Mouse (Mus musculus) erythroblast, embryonic 14.5 days (primary cell): ENCODE data around the gene Ube2t. TPM values are rescaled to one million over a fixed set of nuclear protein-coding genes. Genes with fewer than 3 reads are reported as not detected.

ENCODE experiments used
- H3K27me3 ChIP-seq: 2 replicates; pipeline ENCODE4 v1.6.1; 2012; ENCODE audit warnings: inconsistent platforms; ENCODE audit not compliant: control insufficient read depth
- H3K36me3 ChIP-seq: 2 replicates; pipeline ENCODE4 v1.6.1; 2012; ENCODE audit warnings: mild to moderate bottlenecking, inconsistent platforms; ENCODE audit not compliant: control insufficient read depth
- H3K4me1 ChIP-seq: 2 replicates; pipeline ENCODE4 v1.6.1; 2012; ENCODE audit warnings: inconsistent platforms; ENCODE audit not compliant: control insufficient read depth
- H3K4me3 ChIP-seq: replicated peaks from 2 replicates; pipeline ENCODE3; 2012; ENCODE audit warnings: moderate library complexity, mild to moderate bottlenecking, inconsistent platforms
- H3K9me3 ChIP-seq: 2 replicates; pipeline ENCODE4 v1.6.1; 2012; ENCODE audit warnings: low read length, inconsistent platforms, mixed read lengths; ENCODE audit not compliant: control insufficient read depth
- GATA1 ChIP-seq: IDR thresholded peaks from 2 replicates; pipeline ENCODE4 v1.6.1; 2012; ENCODE audit warnings: low read length, inconsistent platforms, mixed read lengths
- TAL1 ChIP-seq: IDR thresholded peaks from 3 replicates; pipeline ENCODE4 v1.6.1; 2012; ENCODE audit warnings: low read length, inconsistent platforms, mixed read lengths
- polyA plus RNA-seq: library from polyadenylated mRNA; stranded (reverse); fragments of >175 nt; gene quantifications from 2 replicates; pipeline ENCODE4 v1.2.3, GENCODE M21; 2012

Ube2t gene
- polyA plus RNA-seq, 1 experiment = 1.8 TPM

DNA sequence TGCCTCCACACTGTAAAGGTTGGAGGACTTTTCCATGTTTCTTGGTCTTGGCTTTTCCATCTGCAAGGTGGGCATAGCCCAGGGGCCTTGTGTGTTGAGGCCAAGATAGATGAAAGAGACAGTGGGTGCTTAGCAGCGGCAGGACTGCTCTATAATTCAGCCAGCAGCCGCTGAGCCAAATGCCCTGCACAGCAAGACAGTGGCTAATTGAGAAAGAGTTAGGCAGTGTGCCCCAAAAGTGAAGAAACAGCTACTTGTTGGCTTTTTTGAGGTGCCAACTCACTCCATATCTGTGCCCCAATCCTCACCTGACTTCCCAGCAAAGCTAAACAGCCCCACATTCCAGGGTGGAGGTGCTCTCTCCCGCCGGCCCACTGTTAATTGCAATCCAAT, 57.4 kb downstream of the Ube2t start:
- peaks cover 5% of the 10 kb centered on the region for H3K9me3 ChIP-seq
- TF ChIP-seq GATA1 = no peak
- no peak for TF ChIP-seq TAL1
- H3K36me3 ChIP-seq = no peaks in the 10 kb centered on the region
- H3K4me3 ChIP-seq = no peak overlapping the region
- H3K4me1 ChIP-seq = no peaks in the 10 kb centered on the region
- peaks cover 4% of the 10 kb centered on the region for H3K27me3 ChIP-seq

DNA sequence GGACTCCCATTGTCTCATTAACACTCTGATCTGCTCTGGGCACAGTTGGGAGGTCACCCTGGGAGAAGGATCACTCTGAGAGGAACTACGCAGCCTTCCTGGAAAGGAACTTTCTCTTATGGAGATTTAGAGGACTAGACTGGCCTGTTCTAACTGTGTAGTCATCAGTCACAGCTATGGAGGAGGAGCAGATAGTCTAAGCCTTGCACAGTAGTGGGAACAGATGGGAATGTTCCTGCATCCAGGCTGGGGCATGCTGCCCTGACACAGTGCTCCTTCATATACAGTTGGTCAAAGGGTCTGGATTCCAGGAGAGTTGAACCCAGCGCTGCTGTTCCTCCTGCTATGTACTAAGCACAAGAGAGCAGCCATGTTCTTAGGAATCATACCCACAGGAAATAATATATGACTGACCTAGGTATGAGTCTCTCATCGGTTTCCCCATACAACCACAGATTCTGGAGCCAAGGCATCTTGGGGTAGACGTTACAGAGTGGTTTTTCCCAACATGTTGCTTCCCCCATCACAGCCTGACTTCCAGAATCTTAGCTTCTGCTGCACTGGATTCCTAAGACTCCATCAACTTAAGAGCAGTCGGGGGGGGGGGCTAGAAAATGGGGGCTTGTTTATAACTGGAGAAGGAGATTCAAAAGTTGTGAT, 58.0 kb downstream of the Ube2t start:
- Histone ChIP-seq H3K4me1 (no peaks in the 10 kb centered on the region), H3K36me3 (no peaks in the 10 kb centered on the region), H3K4me3 (no peak overlapping the region), H3K9me3 (peaks cover 5% of the 10 kb centered on the region), H3K27me3 (peaks cover 4% of the 10 kb centered on the region)
- no peak for TF ChIP-seq TAL1
- no peak for TF ChIP-seq GATA1

DNA sequence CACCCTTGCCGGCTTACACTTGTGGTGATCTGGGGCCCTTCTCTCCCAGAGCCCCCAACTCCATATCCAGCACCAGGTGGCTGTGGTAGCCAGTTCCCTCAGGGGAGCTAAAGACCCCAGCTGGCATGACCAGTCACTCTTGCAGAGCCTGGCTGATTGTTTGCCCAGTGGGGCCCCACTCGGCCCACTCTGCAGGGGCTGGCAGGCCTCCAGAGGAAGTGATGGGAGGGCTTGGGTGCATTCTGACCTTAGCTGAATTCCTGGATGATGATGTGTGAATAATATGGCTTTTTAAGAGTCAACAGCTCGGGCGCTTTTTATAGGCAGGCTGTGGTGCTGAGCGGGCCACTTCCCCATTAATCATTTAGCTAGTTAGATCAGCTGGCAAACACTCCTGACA, 58.6 kb downstream of the Ube2t start:
- Histone ChIP-seq H3K36me3 (no peaks in the 10 kb centered on the region), H3K4me1 (no peaks in the 10 kb centered on the region), H3K27me3 (peaks cover 4% of the 10 kb centered on the region), H3K9me3 (peaks cover 5% of the 10 kb centered on the region), H3K4me3 (no peak overlapping the region)
- TF ChIP-seq TAL1 = no peak
- TF ChIP-seq GATA1 = no peak

- Histone ChIP-seq H3K9me3 (peaks cover 5% of the 10 kb centered on the region), H3K4me3 (no peak overlapping the region), H3K4me1 (no peaks in the 10 kb centered on the region), H3K27me3 (peaks cover 4% of the 10 kb centered on the region), H3K36me3 (no peaks in the 10 kb centered on the region)
- TF ChIP-seq GATA1 (no peak), TAL1 (no peak)
Measured at GRCm38 (mm10) chr1:135021936-135022335, 59.6 kb downstream of the Ube2t start.

DNA sequence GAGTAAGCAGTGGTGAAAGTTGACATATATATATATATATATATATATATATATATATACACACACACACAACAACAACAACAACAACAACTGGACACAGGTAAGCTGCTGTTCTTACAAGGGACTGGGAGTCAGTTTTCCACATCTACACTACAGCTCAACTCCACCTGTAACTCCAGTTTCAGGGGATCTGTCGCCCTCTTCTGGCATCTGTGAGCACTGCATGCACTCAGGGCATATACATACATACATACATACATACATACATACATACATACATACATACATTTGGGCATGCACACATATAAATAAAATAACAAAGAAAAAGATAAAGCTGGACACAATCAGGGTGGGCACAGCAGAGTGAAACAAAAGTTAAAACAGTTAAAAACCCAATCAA, 61.2 kb downstream of the Ube2t start:
- Histone ChIP-seq H3K9me3 (peaks cover 5% of the 10 kb centered on the region), H3K4me1 (no peaks in the 10 kb centered on the region), H3K4me3 (no peak overlapping the region), H3K36me3 (no peaks in the 10 kb centered on the region), H3K27me3 (peaks cover 4% of the 10 kb centered on the region)
- TF ChIP-seq TAL1 (no peak), GATA1 (no peak)

Other genes with a start within 250 kb of the Ube2t start
- 0.11 and 0.12 TPM in 2 replicates for gene Ppp1r12b, start 6.6 kb upstream of the Ube2t start, polyA plus RNA-seq
- gene Lgr6, start 142.7 kb downstream of the Ube2t start, polyA plus RNA-seq = 0.01 TPM in 1 of 2 replicates, not detected in the other
- 0.57 and 0.67 TPM in 2 replicates for gene Ptpn7, start 170.1 kb downstream of the Ube2t start, polyA plus RNA-seq
- 2.0 and 2.1 TPM in 2 replicates for gene Arl8a, start 184.3 kb downstream of the Ube2t start, polyA plus RNA-seq
- not detected in 2 replicates for gene Gpr37l1, start 205.1 kb downstream of the Ube2t start, polyA plus RNA-seq